Mouse (Mus musculus) heart, embryonic 14.5 days (tissue): ENCODE results near the gene Ets1. TPM values are rescaled to one million over a fixed set of nuclear protein-coding genes. Genes with fewer than 3 reads are reported as not detected.

ENCODE experiments used
- ATAC-seq: fragments of 200-750 bp; cut with Nextera tagmentation; 2 replicates; pipeline ENCODE4 v1.8.0; 2017; ENCODE audit warnings: low read depth, moderate TSS enrichment; ENCODE audit not compliant: insufficient number of reproducible peaks, insufficient read depth, low FRiP score
- H3K27ac ChIP-seq, 2 experiments: fragments of 200-500 bp in 1 of 2; fragments of 300-500 bp in 1 of 2; sonication (generic) in 1 of 2; replicated peaks in 1 of 2; 2 replicates each; pipeline ENCODE4 v1.5.1; 2012 to 2014; ENCODE audit warnings: low read depth in 2 of 2, low read length in 2 of 2, control low read depth in 1 of 2, mild to moderate bottlenecking in 1 of 2, mixed read lengths in 1 of 2; ENCODE audit not compliant: control insufficient read depth in 1 of 2, insufficient read depth in 1 of 2
- H3K27me3 ChIP-seq: fragments of 300-500 bp; sonication (generic); 2 replicates; pipeline ENCODE4 v1.6.1; 2014; ENCODE audit warnings: mild to moderate bottlenecking, low read length, control low read depth; ENCODE audit not compliant: control insufficient read depth, insufficient read depth
- H3K36me3 ChIP-seq: fragments of 300-500 bp; sonication (generic); 2 replicates; pipeline ENCODE4 v1.6.1; 2014; ENCODE audit warnings: mild to moderate bottlenecking, control low read depth, low read length, mixed read lengths; ENCODE audit not compliant: control insufficient read depth, insufficient read depth
- H3K4me1 ChIP-seq, 2 experiments: fragments of 200-500 bp in 1 of 2; fragments of 300-500 bp in 1 of 2; sonication (generic) in 1 of 2; 2 replicates each; pipeline ENCODE4 v1.6.1; 2012 to 2014; ENCODE audit warnings: low read length in 2 of 2, control low read depth in 1 of 2, mixed read lengths in 1 of 2; ENCODE audit not compliant: control insufficient read depth in 2 of 2, insufficient read depth in 2 of 2
- H3K4me2 ChIP-seq: fragments of 300-500 bp; sonication (generic); 2 replicates; pipeline ENCODE4 v1.6.1; 2014; ENCODE audit warnings: mild to moderate bottlenecking, low read length
- H3K4me3 ChIP-seq, 2 experiments: fragments of 200-500 bp in 1 of 2; fragments of 300-500 bp in 1 of 2; sonication (generic) in 1 of 2; 2 replicates each; pipeline ENCODE4 v1.5.1; 2012 to 2014; ENCODE audit warnings: low read length in 2 of 2, mild to moderate bottlenecking in 2 of 2, control low read depth in 1 of 2, low read depth in 1 of 2, moderate library complexity in 1 of 2; ENCODE audit not compliant: control insufficient read depth in 1 of 2, insufficient read depth in 1 of 2
- H3K9ac ChIP-seq: fragments of 300-500 bp; sonication (generic); 2 replicates; pipeline ENCODE4 v1.6.1; 2014; ENCODE audit warnings: mild to moderate bottlenecking, low read length
- H3K9me3 ChIP-seq: fragments of 300-500 bp; sonication (generic); 2 replicates; pipeline ENCODE4 v1.6.1; 2016; ENCODE audit warnings: low read length, control low read depth; ENCODE audit not compliant: control insufficient read depth
- WGBS: fragments of 180-500 bp; shearing (Covaris S2); extraction: QIAGEN DNeasy Blood & Tissue Kit; methylation state at CpG from one replicate; pipeline ENCODE4 v1.1.7; 2014; 5-methylcytosine and 5-hydroxymethylcytosine counted together
- polyA plus RNA-seq: library from polyadenylated mRNA; unstranded; fragments of >200 nt; fragmentation: Nextera tagmentation; extraction: Ambion mirVana; gene quantifications from 2 replicates; pipeline ENCODE4 v1.2.1, GENCODE M21; 2014

Gene Ets1
- polyA plus RNA-seq, 1 experiment from 2014 or later, result 44.1 TPM

- H3K4me1 ChIP-seq, result peaks cover 0 to 4% of the 10 kb centered on the region in 2 experiments; a peak in 1 of 4 replicates
- no peaks in the 10 kb centered on the region for H3K27me3 ChIP-seq
- 89% methylated on average over 7 of the region's 7 CpGs for WGBS
- H3K9me3 ChIP-seq, result no peaks in the 10 kb centered on the region
- no peak for ATAC-seq
- H3K27ac ChIP-seq, result no peak overlapping the region
- no peak overlapping the region for H3K4me3 ChIP-seq
- H3K4me2 ChIP-seq, result no peak overlapping the region
- H3K9ac ChIP-seq, result no peak overlapping the region
- H3K36me3 ChIP-seq, result peaks cover 88% of the 10 kb centered on the region
These were observed 99.0 kb downstream of the Ets1 start for GRCm38 (mm10) chr9:32735071-32735470.

DNA sequence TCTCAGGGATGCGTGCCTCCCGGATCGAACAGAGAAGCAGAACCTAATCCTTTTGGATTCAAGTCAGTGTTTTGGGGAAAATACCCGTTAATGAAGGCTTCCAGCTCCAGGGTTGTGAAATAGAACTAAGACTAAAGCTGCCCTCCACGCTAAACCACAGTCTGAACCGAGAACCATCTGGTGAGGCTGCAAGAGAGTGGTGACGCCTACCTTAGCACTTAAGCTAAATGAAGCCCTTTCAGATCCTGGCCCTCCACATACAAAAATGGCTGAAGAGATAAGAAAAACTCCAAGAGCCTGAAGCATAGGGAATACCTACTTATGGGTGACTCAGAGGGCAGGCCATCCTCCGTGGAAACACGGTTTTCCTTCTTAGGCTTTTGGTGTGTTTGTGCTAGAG lies 100.0 kb downstream of the Ets1 start:
- Histone ChIP-seq H3K27me3 (no peaks in the 10 kb centered on the region), H3K4me1 (peaks cover 0 to 4% of the 10 kb centered on the region in 2 experiments; a peak in 1 of 4 replicates), H3K4me2 (no peak overlapping the region), H3K4me3 (no peak overlapping the region), H3K9me3 (no peaks in the 10 kb centered on the region), H3K36me3 (peaks cover 89% of the 10 kb centered on the region), H3K9ac (no peak overlapping the region), H3K27ac (no peak overlapping the region)
- no peak for ATAC-seq
- 69% methylated on average over 9 of the region's 9 CpGs for WGBS

- WGBS, result 84% methylated on average over 4 of the region's 4 CpGs
- peaks cover 77% of the 10 kb centered on the region for H3K36me3 ChIP-seq
These were observed 104.0 kb downstream of the Ets1 start for GRCm38 (mm10) chr9:32739988-32740387.

DNA sequence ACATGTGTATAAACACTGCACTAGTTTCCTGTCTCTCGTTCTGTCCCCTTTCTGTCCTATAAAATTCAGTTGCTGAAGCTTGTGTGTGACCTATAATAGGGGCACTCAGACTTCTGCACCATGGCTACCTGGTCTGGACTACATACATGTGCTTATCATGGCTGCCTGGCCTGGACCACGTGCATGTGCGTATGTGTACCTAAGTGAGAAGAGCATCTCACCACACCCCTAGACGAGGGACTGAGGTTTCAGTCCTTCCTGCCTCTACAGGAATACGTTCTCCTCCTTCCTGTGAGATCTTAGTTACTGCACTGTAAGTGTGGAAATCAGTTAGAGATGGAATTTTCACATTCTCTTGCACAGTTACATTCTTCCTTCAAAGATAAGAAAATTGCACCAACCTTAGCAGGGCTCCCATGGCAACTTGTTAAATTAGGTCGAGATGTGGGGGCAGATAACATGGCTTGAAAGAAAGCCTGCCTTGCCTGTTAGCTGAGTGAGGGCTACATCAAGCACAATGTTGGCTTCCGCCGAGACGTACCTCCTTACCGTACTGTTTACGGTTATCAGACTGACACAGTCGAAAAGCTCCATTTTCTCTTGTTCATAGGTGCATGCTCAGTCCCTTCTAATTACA lies 104.8 kb downstream of the Ets1 start:
- Histone ChIP-seq H3K9me3 (no peaks in the 10 kb centered on the region), H3K4me1 (peaks cover 7 to 9% of the 10 kb centered on the region in 2 experiments), H3K9ac (no peak overlapping the region), H3K27ac (no peak overlapping the region), H3K4me3 (no peak overlapping the region), H3K27me3 (no peaks in the 10 kb centered on the region), H3K4me2 (no peak overlapping the region), H3K36me3 (peaks cover 70% of the 10 kb centered on the region)
- 64% methylated on average over 12 of the region's 12 CpGs for WGBS
- no peak for ATAC-seq

More at GRCm38 (mm10) chr9:32739988-32740387, 104.0 kb downstream of the Ets1 start:
- no peak overlapping the region for H3K27ac ChIP-seq
- no peak for ATAC-seq
- no peaks in the 10 kb centered on the region for H3K27me3 ChIP-seq
- H3K9ac ChIP-seq, result no peak overlapping the region
- H3K4me3 ChIP-seq, result no peak overlapping the region
- H3K4me1 ChIP-seq, result peaks cover 6 to 7% of the 10 kb centered on the region in 2 experiments
- H3K9me3 ChIP-seq, result no peaks in the 10 kb centered on the region
- H3K4me2 ChIP-seq, result no peak overlapping the region

DNA sequence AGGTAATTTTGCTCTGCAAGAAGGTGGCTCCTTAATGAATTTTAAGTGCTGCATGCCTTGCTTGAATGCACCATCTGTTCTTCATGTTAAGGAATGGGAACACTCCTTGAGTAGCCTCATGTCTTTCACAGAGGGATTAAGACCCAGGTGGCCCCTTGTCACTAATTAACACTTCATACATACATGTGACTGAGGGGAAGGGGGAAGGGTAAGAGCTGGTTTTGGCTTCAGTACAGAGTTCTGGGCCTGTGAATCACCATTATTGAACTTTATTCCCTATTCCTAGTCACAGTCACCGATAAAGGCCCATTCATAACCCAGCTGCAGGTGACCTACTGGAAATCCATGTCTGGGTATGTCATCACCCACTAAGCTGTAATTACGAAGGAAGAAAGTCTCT lies 105.7 kb downstream of the Ets1 start:
- Histone ChIP-seq H3K36me3 (peaks cover 68% of the 10 kb centered on the region), H3K27ac (no peak overlapping the region), H3K4me1 (peaks cover 7 to 9% of the 10 kb centered on the region in 2 experiments), H3K4me2 (no peak overlapping the region), H3K27me3 (no peaks in the 10 kb centered on the region), H3K9ac (no peak overlapping the region), H3K4me3 (no peak overlapping the region), H3K9me3 (no peaks in the 10 kb centered on the region)
- WGBS, result 81% methylated on average over 2 of the region's 2 CpGs
- no peak for ATAC-seq

DNA sequence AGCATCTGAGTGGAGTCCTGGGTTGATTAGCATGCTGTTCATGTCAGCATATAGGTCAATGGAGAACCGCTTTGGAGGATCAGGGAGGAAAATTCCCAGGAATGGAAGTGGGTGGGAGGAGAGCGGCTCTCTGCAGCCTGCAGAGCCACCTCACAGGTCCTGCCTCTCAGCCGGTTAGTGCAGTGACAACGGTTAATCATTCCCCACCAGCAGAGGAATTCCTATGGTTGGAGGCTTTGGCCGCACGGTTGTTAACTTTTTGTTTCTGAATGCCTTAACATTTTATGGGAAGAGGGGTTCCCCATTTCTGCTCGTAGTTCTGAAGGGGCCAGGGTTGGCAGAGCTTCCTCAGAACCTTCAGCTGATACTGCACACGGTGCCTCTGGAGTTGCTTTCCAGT lies 107.1 kb downstream of the Ets1 start:
- no peak overlapping the region for H3K9ac ChIP-seq
- no peaks in the 10 kb centered on the region for H3K27me3 ChIP-seq
- no peak overlapping the region for H3K4me3 ChIP-seq
- 53% methylated on average over 8 of the region's 8 CpGs for WGBS
- no peak overlapping the region for H3K27ac ChIP-seq
- H3K9me3 ChIP-seq, result no peaks in the 10 kb centered on the region
- ATAC-seq, result no peak
- no peak overlapping the region for H3K4me2 ChIP-seq
- H3K4me1 ChIP-seq, result peaks cover 6 to 15% of the 10 kb centered on the region in 2 experiments
- peaks cover 58% of the 10 kb centered on the region for H3K36me3 ChIP-seq

DNA sequence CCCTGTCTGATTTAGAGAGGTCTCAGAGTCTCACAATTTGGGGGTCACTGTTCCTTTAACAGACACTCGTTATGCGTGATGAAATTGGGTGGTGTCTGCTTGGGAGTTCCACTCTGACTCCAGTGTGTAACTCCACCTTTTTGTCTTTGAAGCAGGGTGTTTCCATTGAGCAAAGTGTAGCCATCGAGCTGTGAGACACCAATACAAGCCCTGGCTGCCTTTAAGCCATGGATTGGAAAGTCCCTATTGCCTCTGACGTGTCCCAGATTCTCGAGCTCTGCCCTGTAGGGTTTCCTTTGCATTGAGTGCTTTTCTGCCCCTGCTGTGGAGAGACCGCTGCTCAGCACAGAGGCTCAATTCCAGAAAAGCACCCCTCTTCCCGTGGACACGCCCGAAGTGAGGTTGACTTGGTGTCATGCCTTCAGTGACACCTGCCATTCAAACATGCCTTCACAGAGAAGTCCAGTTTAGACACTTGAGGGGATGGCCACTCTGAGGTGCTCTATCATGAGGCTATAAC lies 107.7 kb downstream of the Ets1 start:
- Histone ChIP-seq H3K36me3 (peaks cover 54% of the 10 kb centered on the region), H3K27me3 (no peaks in the 10 kb centered on the region), H3K9ac (no peak overlapping the region), H3K9me3 (no peaks in the 10 kb centered on the region), H3K4me2 (no peak overlapping the region), H3K4me3 (no peak overlapping the region), H3K4me1 (peaks cover 6 to 15% of the 10 kb centered on the region in 2 experiments), H3K27ac (no peak overlapping the region)
- no peak for ATAC-seq
- WGBS, result 67% methylated on average over 9 of the region's 9 CpGs

GRCm38 (mm10) chr9:32744288-32744687 lies 108.3 kb downstream of the Ets1 start:
- Histone ChIP-seq H3K4me1 (peaks cover 6 to 18% of the 10 kb centered on the region in 2 experiments), H3K27ac (no peak overlapping the region), H3K9ac (no peak overlapping the region), H3K36me3 (peaks cover 54% of the 10 kb centered on the region), H3K27me3 (no peaks in the 10 kb centered on the region), H3K4me2 (no peak overlapping the region), H3K9me3 (no peaks in the 10 kb centered on the region), H3K4me3 (no peak overlapping the region)
- WGBS, result 73% methylated on average over 9 of the region's 9 CpGs
- ATAC-seq, result no peak
